Mouse (Mus musculus) testis, adult 2 months (tissue): ENCODE data around the gene Nudt17. TPM values are rescaled to one million over a fixed set of nuclear protein-coding genes. Genes with fewer than 3 reads are reported as not detected.

Experiments
- H3K27ac ChIP-seq: fragments of 200-500 bp; 2 replicates; pipeline ENCODE4 v1.5.1; 2012; ENCODE audit warnings: low read depth, low read length; ENCODE audit not compliant: control insufficient read depth, insufficient read depth
- H3K27me3 ChIP-seq: fragments of 200-500 bp; 2 replicates; pipeline ENCODE4 v1.6.1; 2012; ENCODE audit warnings: mild to moderate bottlenecking, low read length, moderate library complexity; ENCODE audit not compliant: control insufficient read depth, insufficient read depth
- H3K36me3 ChIP-seq: fragments of 200-500 bp; 2 replicates; pipeline ENCODE4 v1.6.1; 2012; ENCODE audit warnings: mild to moderate bottlenecking, low read length; ENCODE audit not compliant: control insufficient read depth, insufficient read depth
- H3K4me1 ChIP-seq: fragments of 200-500 bp; 2 replicates; pipeline ENCODE4 v1.6.1; 2012; ENCODE audit warnings: low read length; ENCODE audit not compliant: control insufficient read depth, insufficient read depth
- H3K4me3 ChIP-seq: fragments of 200-500 bp; 2 replicates; pipeline ENCODE4 v1.5.1; 2012; ENCODE audit warnings: low read depth, mild to moderate bottlenecking, low read length, moderate library complexity, mixed read lengths; ENCODE audit not compliant: control insufficient read depth
- CTCF ChIP-seq: fragments of 200-500 bp; IDR thresholded peaks from 2 replicates; pipeline ENCODE4 v1.5.1; 2012; ENCODE audit warnings: low read depth, mild to moderate bottlenecking, inconsistent platforms, low read length, moderate library complexity; ENCODE audit not compliant: control insufficient read depth, insufficient read depth, insufficient replicate concordance
- POLR2A ChIP-seq: fragments of 200-500 bp; IDR thresholded peaks from 2 replicates; pipeline ENCODE4 v1.6.1; 2012; ENCODE audit warnings: low read depth, mild to moderate bottlenecking, inconsistent platforms, low read length, moderate library complexity; ENCODE audit not compliant: control insufficient read depth
- polyA plus RNA-seq: library from polyadenylated mRNA; depleted of rRNA; stranded (reverse); fragments of >200 nt; gene quantifications from 2 replicates; pipeline ENCODE4 v1.2.3, GENCODE M21; 2012

Gene Nudt17
- polyA plus RNA-seq, 1 experiment = 2.1 TPM

GRCm38 (mm10) chr3:96679159-96679674, 29.1 kb downstream of the Nudt17 start:
- no peaks in the 10 kb centered on the region for H3K36me3 ChIP-seq
- no peak overlapping the region for H3K4me3 ChIP-seq
- peaks cover 9% of the 10 kb centered on the region; the same call in 1 of the 2 replicates for H3K4me1 ChIP-seq
- H3K27ac ChIP-seq = no peak overlapping the region
- TF ChIP-seq POLR2A (no peak), CTCF (no peak)
- H3K27me3 ChIP-seq = no peaks in the 10 kb centered on the region

- Histone ChIP-seq H3K4me1 (peaks cover 5% of the 10 kb centered on the region; the same call in 1 of the 2 replicates), H3K27ac (no peak overlapping the region), H3K27me3 (no peaks in the 10 kb centered on the region), H3K36me3 (no peaks in the 10 kb centered on the region), H3K4me3 (no peak overlapping the region)
- TF ChIP-seq POLR2A (no peak), CTCF (no peak)
Measured at GRCm38 (mm10) chr3:96678456-96678855, 29.9 kb downstream of the Nudt17 start.

- no peaks in the 10 kb centered on the region for H3K36me3 ChIP-seq
- H3K4me3 ChIP-seq = no peak overlapping the region
- H3K27ac ChIP-seq = no peak overlapping the region
- no peaks in the 10 kb centered on the region for H3K27me3 ChIP-seq
- peaks cover 6% of the 10 kb centered on the region for H3K4me1 ChIP-seq
- TF ChIP-seq POLR2A (no peak), CTCF (no peak)
Measured at GRCm38 (mm10) chr3:96675690-96676089, 32.7 kb downstream of the Nudt17 start.

- no peaks in the 10 kb centered on the region for H3K36me3 ChIP-seq
- no peaks in the 10 kb centered on the region for H3K27me3 ChIP-seq
- TF ChIP-seq CTCF = no peak
- TF ChIP-seq POLR2A = no peak
- H3K4me3 ChIP-seq = no peak overlapping the region
- H3K27ac ChIP-seq = no peak overlapping the region
- H3K4me1 ChIP-seq = peaks cover 10% of the 10 kb centered on the region
Measured at GRCm38 (mm10) chr3:96675171-96675570, 33.2 kb downstream of the Nudt17 start.

GRCm38 (mm10) chr3:96674442-96674841, 33.9 kb downstream of the Nudt17 start:
- no peak for TF ChIP-seq CTCF
- TF ChIP-seq POLR2A = no peak

GRCm38 (mm10) chr3:96673514-96673913, 34.8 kb downstream of the Nudt17 start:
- no peak overlapping the region for H3K27ac ChIP-seq
- peaks cover 9% of the 10 kb centered on the region for H3K4me1 ChIP-seq
- no peak for TF ChIP-seq POLR2A
- TF ChIP-seq CTCF = no peak
- no peak overlapping the region for H3K4me3 ChIP-seq
- H3K27me3 ChIP-seq = no peaks in the 10 kb centered on the region
- H3K36me3 ChIP-seq = no peaks in the 10 kb centered on the region

More at GRCm38 (mm10) chr3:96674442-96674841, 33.9 kb downstream of the Nudt17 start:
- no peak overlapping the region for H3K27ac ChIP-seq
- H3K27me3 ChIP-seq = no peaks in the 10 kb centered on the region
- H3K36me3 ChIP-seq = no peaks in the 10 kb centered on the region
- H3K4me3 ChIP-seq = no peak overlapping the region
- H3K4me1 ChIP-seq = peaks cover 10% of the 10 kb centered on the region

GRCm38 (mm10) chr3:96671519-96671918, 36.8 kb downstream of the Nudt17 start:
- no peaks in the 10 kb centered on the region for H3K27me3 ChIP-seq
- no peaks in the 10 kb centered on the region for H3K36me3 ChIP-seq
- TF ChIP-seq CTCF = no peak
- no peak for TF ChIP-seq POLR2A
- peaks cover 9% of the 10 kb centered on the region for H3K4me1 ChIP-seq
- H3K4me3 ChIP-seq = no peak overlapping the region
- H3K27ac ChIP-seq = no peak overlapping the region
